Mouse (Mus musculus) embryonic facial prominence, embryonic 14.5 days (tissue): ENCODE measurements at regions not wholly inside any gene's neighbourhood (a gene's known extent, or its start where the extent isn't known, plus 50 kb on each side); places are given as distances from the start of the nearest gene placed in this dataset.
A peak's percentile ranks its signal among the peaks of the same experiment; 100 is the strongest.

Experiments used
- ATAC-seq: fragments of 200-750 bp; cut with Nextera tagmentation; 2 replicates; pipeline ENCODE4 v1.8.0; 2017; ENCODE audit warnings: low read depth, moderate number of reproducible peaks, moderate TSS enrichment
- DNase-seq: peaks from one replicate; pipeline ENCODE4 v3.0.0-alpha.2; 2015; ENCODE audit warnings: low spot score
- H3K27ac ChIP-seq: fragments of 300-500 bp; sonication (generic); replicated peaks from 2 replicates; pipeline ENCODE4 v1.5.1; 2014; ENCODE audit warnings: low read depth, mild to moderate bottlenecking, low read length, moderate library complexity
- H3K27me3 ChIP-seq: fragments of 300-500 bp; sonication (generic); replicated peaks from 2 replicates; pipeline ENCODE4 v1.6.1; 2014; ENCODE audit warnings: low read length; ENCODE audit not compliant: control insufficient read depth, insufficient read depth
- H3K36me3 ChIP-seq: fragments of 300-500 bp; sonication (generic); 2 replicates; pipeline ENCODE4 v1.6.1; 2014; ENCODE audit warnings: low read length, mixed read lengths; ENCODE audit not compliant: control insufficient read depth, insufficient read depth
- H3K4me1 ChIP-seq: fragments of 300-500 bp; sonication (generic); 2 replicates; pipeline ENCODE4 v1.6.1; 2014; ENCODE audit warnings: antibody characterized with exemption, low read length; ENCODE audit not compliant: control insufficient read depth, insufficient read depth
- H3K4me2 ChIP-seq: fragments of 300-500 bp; sonication (generic); 2 replicates; pipeline ENCODE4 v1.6.1; 2014; ENCODE audit warnings: low read depth, mild to moderate bottlenecking, low read length, moderate library complexity, mixed read lengths
- H3K4me3 ChIP-seq: fragments of 300-500 bp; sonication (generic); 2 replicates; pipeline ENCODE4 v1.5.1; 2014; ENCODE audit warnings: low read depth, mild to moderate bottlenecking, low read length
- H3K9ac ChIP-seq: fragments of 300-500 bp; sonication (generic); 2 replicates; pipeline ENCODE4 v1.6.1; 2014; ENCODE audit warnings: low read depth, mild to moderate bottlenecking, low read length, moderate library complexity, mixed read lengths
- H3K9me3 ChIP-seq: fragments of 300-500 bp; sonication (generic); 2 replicates; pipeline ENCODE4 v1.6.1; 2016; ENCODE audit warnings: low read length; ENCODE audit not compliant: control insufficient read depth
- WGBS: fragments of 180-500 bp; shearing (Covaris S2); extraction: QIAGEN DNeasy Blood & Tissue Kit; methylation state at CpG from one replicate; pipeline ENCODE4 v1.1.7; 2014; 5-methylcytosine and 5-hydroxymethylcytosine counted together

DNA sequence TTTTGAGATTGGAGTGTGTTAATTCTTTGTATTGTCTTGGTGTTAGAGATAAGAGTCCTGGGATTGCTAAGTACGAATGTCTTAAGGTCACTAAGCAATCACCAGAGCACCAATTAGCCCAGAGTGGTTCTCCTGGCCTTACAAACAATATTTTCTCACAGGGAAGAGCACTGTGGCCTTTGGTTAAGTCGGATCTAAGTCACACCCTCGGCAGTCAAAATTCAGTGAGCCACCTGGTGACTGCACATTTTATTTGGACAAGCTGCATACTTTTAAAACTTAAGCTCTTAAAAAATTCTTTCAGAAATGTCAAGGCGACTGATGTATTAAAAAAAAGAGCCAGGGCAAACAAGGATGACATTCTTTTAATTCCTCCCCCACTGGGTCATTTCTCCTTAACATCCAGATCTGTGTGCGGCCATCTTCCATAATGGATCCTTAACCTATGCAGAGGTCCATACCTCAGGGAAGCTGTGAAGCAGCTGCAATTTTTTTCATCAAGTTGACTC lies 60.9 kb upstream of the Foxa2 start:
- DNase-seq (no peak), ATAC-seq (no peak)
- H3K36me3 ChIP-seq, result no peaks in the 10 kb centered on the region
- H3K9me3 ChIP-seq, result no peaks in the 10 kb centered on the region
- H3K4me1 ChIP-seq, result no peaks in the 10 kb centered on the region
- no peak overlapping the region for H3K4me3 ChIP-seq
- no peak overlapping the region for H3K4me2 ChIP-seq
- H3K27me3 ChIP-seq, result no peaks in the 10 kb centered on the region
- WGBS, result 60% methylated on average over 5 of the region's 5 CpGs
- no peak overlapping the region for H3K27ac ChIP-seq
- no peak overlapping the region for H3K9ac ChIP-seq

DNA sequence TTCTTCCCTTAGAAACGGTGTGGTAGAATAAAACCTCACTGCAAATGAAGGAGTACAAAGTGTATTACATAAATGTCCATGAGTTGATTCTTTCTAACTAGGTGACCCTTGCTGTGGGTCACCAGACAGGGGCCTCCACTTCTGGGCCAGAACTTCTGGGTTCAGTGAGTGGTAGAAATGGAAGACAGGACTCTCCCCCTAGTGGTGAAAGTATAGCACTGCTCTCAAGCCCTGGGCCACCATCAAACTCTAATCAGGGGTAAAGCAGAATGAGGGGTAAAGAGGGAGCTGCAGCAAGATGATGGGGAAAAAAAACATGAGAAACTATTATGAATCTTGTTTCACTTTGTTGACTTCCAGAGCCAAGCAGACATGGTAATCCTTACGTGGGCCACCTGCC lies 63.4 kb upstream of the Foxa2 start:
- no peak for DNase-seq
- no peaks in the 10 kb centered on the region for H3K36me3 ChIP-seq
- no peak overlapping the region for H3K9ac ChIP-seq
- no peak overlapping the region for H3K27ac ChIP-seq
- no peak overlapping the region for H3K4me2 ChIP-seq
- H3K4me1 ChIP-seq, result no peaks in the 10 kb centered on the region
- no peaks in the 10 kb centered on the region for H3K27me3 ChIP-seq
- 63% methylated on average over 2 of the region's 2 CpGs for WGBS
- ATAC-seq, result no peak
- H3K9me3 ChIP-seq, result no peaks in the 10 kb centered on the region
- H3K4me3 ChIP-seq, result no peak overlapping the region

DNA sequence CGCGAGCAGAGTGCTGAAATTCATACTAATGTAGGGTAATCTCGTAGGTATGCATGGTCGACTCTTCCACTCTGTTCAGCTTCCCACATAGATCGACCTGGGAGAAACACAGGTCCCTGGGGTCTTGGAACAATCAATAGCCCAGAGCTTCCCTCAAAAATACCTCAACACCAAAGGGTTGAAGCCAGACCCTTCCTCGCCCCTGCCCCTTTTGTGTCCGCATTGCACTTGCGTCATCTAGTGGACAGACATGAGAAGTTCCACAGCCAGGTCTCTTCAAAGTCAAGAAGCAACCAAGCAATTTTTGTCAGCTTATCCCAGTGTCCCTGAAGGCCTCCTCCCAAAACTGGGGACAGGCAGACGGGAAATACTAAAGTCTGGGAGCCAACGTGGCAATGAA lies 65.1 kb upstream of the Foxa2 start:
- Histone ChIP-seq H3K36me3 (no peaks in the 10 kb centered on the region), H3K4me3 (no peak overlapping the region), H3K4me2 (no peak overlapping the region), H3K27me3 (no peaks in the 10 kb centered on the region), H3K9ac (no peak overlapping the region), H3K9me3 (no peaks in the 10 kb centered on the region), H3K4me1 (no peaks in the 10 kb centered on the region), H3K27ac (no peak overlapping the region)
- peak; percentile 9 for DNase-seq
- no peak for ATAC-seq
- 19% methylated on average over 10 of the region's 10 CpGs for WGBS

DNA sequence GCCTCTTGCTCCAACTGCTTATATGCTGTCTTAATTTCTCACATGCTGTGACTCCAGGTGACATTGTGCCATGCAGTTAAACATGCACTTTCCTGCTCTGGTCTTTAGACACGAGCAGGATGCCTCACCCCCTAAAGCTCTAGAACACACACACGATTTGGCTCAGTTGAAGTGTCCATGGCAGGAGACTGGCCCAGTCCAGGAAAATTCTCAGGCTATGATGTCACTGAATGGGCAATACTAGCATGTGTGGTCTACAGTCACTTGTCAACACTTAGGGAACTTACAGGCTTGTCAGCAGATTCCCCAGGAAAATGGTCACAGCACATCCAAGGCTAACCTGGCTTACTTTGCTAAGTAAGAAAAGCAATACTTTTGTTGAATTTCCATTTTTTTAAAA lies 66.4 kb upstream of the Foxa2 start:
- no peak for DNase-seq
- H3K4me2 ChIP-seq, result no peak overlapping the region
- no peak overlapping the region for H3K4me3 ChIP-seq
- H3K36me3 ChIP-seq, result no peaks in the 10 kb centered on the region
- 45% methylated on average over 2 of the region's 2 CpGs for WGBS
- no peak overlapping the region for H3K9ac ChIP-seq
- no peak overlapping the region for H3K27ac ChIP-seq
- H3K27me3 ChIP-seq, result no peaks in the 10 kb centered on the region
- ATAC-seq, result no peak
- H3K9me3 ChIP-seq, result no peaks in the 10 kb centered on the region
- H3K4me1 ChIP-seq, result no peaks in the 10 kb centered on the region

DNA sequence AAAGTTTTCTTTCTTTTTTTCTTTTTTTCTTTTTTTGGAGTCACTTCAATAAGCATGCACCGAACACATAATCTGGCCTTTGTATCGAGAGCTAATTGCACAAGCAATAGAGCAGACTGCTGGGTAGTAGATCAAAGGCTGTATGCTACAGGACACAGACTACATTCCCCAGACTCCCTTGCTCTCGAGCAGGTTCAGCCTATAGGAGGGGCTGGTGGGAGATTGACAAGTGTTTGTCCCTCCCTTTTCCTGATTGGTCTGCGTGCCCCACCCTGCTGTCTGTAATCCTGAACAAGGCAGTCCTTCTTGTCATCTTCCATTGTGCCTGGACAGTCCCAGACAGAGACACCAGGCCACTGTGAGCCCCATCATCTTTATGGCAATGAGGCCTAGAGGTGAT lies 67.8 kb upstream of the Foxa2 start:
- Histone ChIP-seq H3K27ac (no peak overlapping the region), H3K36me3 (no peaks in the 10 kb centered on the region), H3K4me1 (no peaks in the 10 kb centered on the region), H3K27me3 (no peaks in the 10 kb centered on the region), H3K4me2 (no peak overlapping the region), H3K4me3 (no peak overlapping the region), H3K9me3 (no peaks in the 10 kb centered on the region), H3K9ac (no peak overlapping the region)
- DNase-seq (no peak), ATAC-seq (no peak)
- 25% methylated on average over 4 of the region's 4 CpGs for WGBS

DNA sequence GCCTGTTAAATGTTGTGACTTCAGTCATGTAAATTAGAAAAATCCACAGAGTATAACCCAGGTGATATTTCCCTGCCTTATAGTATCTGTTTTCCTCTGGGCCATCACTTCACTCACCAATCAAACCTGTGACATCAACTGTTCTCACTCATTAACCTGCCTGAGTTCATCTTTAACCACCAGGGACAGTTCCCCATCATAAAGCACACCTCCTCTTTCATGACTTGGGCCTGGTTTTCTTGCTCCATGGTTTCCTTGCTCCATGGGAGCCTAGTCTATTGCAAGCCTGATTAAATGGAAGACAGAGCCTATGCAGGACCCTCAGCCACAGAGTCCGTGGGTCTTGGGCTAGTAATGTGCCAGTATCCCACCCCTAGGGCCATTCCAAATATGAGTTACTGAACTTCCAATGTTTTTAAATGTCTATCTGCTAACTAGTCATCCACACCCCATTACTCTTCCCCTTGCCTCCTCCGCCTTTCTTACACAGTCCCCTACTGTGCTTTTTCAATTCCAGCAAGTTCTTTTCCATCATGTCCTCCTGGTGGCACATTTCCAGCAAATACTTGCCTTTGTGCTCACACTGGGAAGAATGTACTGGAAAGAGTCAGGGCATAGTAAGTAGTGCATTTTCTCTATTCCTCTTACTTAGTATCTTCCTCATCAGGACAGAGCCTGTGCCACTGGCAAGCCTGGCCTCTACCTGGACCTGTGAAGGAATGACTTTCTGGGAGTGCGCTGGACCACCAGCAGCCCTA lies 69.4 kb upstream of the Foxa2 start:
- ATAC-seq (no peak), DNase-seq (no peak)
- no peak overlapping the region for H3K27ac ChIP-seq
- no peak overlapping the region for H3K4me2 ChIP-seq
- H3K4me1 ChIP-seq, result no peaks in the 10 kb centered on the region
- no peaks in the 10 kb centered on the region for H3K36me3 ChIP-seq
- no peaks in the 10 kb centered on the region for H3K9me3 ChIP-seq
- WGBS, result 72% methylated on average over 3 of the region's 3 CpGs
- H3K4me3 ChIP-seq, result no peak overlapping the region
- H3K9ac ChIP-seq, result no peak overlapping the region
- H3K27me3 ChIP-seq, result no peaks in the 10 kb centered on the region

DNA sequence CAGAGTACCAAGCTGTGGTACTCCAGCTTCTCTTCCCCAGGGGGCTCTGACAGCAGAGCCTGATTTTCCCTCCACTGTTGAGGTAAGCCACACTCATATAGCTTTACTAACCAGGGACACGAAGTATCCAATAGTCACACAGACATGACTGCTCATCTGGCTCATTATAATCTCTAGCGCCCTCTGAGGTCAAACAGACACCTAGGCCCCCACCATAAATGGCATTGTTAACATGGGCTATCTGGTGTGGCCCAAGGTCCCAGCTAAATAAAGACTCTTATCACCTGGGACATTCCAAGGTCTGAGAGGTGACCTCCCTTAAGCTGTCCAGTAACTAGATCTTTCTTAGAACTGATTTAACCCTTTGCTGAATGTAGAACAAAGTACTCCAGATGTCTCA lies 70.7 kb upstream of the Foxa2 start:
- no peaks in the 10 kb centered on the region for H3K9me3 ChIP-seq
- no peak overlapping the region for H3K4me3 ChIP-seq
- ATAC-seq, result no peak
- no peaks in the 10 kb centered on the region for H3K36me3 ChIP-seq
- no peak for DNase-seq
- H3K27me3 ChIP-seq, result no peaks in the 10 kb centered on the region
- no peak overlapping the region for H3K27ac ChIP-seq
- H3K9ac ChIP-seq, result no peak overlapping the region
- 45% methylated on average over 2 of the region's 2 CpGs for WGBS
- H3K4me1 ChIP-seq, result no peaks in the 10 kb centered on the region
- no peak overlapping the region for H3K4me2 ChIP-seq

DNA sequence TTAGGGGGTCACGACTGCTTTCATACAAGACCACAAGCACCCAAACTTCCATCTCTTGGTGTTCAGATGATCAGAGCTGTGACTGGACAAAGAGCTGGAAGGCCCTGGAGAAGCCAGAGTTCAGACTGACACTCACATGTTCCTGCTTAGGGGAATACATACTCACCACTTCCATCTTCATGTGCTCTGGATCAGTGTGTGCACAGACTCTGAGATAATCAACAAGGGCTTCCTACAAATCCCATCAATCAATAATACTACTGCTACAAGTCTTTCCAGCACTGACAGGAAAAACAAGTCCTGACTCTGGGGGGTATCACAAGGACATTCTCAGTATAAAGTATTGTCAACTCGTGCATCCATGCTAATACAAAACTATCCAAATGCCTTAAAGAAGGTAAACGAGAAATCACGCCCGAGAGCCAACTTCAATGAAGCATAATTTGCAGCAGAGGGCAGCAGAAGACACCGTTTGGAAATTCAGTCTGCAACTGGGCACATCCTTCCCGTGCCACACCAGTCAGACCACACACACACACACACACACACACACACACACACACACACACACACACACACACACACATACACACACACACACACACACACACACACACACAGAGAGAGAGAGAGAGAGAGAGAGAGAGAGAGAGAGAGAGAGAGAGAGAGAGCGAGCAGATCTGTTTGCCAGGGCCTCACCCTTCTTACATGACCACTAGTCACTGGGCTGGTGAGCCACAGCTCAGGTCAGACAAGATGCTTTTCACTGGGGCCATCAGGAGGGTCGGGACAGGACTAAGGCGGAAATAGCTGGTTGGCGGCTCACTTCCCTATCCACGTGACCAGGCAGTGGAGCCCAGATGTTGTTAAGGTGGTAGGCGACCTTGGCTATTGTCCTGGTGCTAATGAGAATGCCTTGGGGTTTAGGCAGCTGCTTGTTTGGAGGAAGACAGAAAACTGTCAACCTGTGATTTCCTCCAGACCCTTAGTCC lies 75.4 kb upstream of the Foxa2 start:
- no peak overlapping the region for H3K27ac ChIP-seq
- 0 out of 2 replicates have a peak overlapping the region, but pooled peaks have one; percentile 11 for H3K9ac ChIP-seq
- no peak for ATAC-seq
- 23% methylated on average over 12 of the region's 13 CpGs for WGBS
- peak; percentile 56 for DNase-seq
- H3K4me1 ChIP-seq, result no peaks in the 10 kb centered on the region
- peak overlapping the region; percentile 24 for H3K4me2 ChIP-seq
- no peaks in the 10 kb centered on the region for H3K9me3 ChIP-seq
- H3K4me3 ChIP-seq, result no peak overlapping the region
- no peaks in the 10 kb centered on the region for H3K36me3 ChIP-seq
- H3K27me3 ChIP-seq, result no peaks in the 10 kb centered on the region
